Mouse (Mus musculus) CD4-positive, CD25-positive, alpha-beta regulatory T cell, adult 2 months (primary cell): ENCODE measurements around the gene Cnga3.

Experiments
- DNase-seq: peaks from one replicate; pipeline ENCODE4 v3.0.0-alpha.2; 2012; ENCODE audit warnings: low read depth, low spot score

The Cnga3 gene

GRCm38 (mm10) chr1:37214144-37214543 is at the start of gene Cnga3:
TSS of gene Cnga3 (plus strand) at chr1:37214434.
- no peak for DNase-seq

- no peak for DNase-seq
Measured at GRCm38 (mm10) chr1:37166066-37166465, 48.2 kb upstream of the Cnga3 start.

GRCm38 (mm10) chr1:37167918-37168317 is 46.3 kb upstream of the Cnga3 start:
- DNase-seq = no peak

GRCm38 (mm10) chr1:37177874-37178273 is 36.4 kb upstream of the Cnga3 start:
- peak; percentile 12 for DNase-seq

GRCm38 (mm10) chr1:37179852-37180251 is 34.4 kb upstream of the Cnga3 start:
- no peak for DNase-seq

- no peak for DNase-seq
Measured at GRCm38 (mm10) chr1:37187050-37187449, 27.2 kb upstream of the Cnga3 start.

GRCm38 (mm10) chr1:37194607-37195006 is 19.6 kb upstream of the Cnga3 start:
- no peak for DNase-seq

GRCm38 (mm10) chr1:37201406-37201805 is 12.8 kb upstream of the Cnga3 start:
- no peak for DNase-seq

- no peak for DNase-seq
Measured at GRCm38 (mm10) chr1:37207743-37208142, 6.5 kb upstream of the Cnga3 start.

- no peak for DNase-seq
Measured at GRCm38 (mm10) chr1:37212375-37212774, 1.9 kb upstream of the Cnga3 start.

- peak; percentile 39 for DNase-seq
Measured at GRCm38 (mm10) chr1:37218386-37218785, 4.2 kb downstream of the Cnga3 start.

- no peak for DNase-seq
Measured at GRCm38 (mm10) chr1:37219593-37219992, 5.4 kb downstream of the Cnga3 start.

GRCm38 (mm10) chr1:37220134-37220907 is 6.1 kb downstream of the Cnga3 start:
- peak; percentile 16 for DNase-seq

- no peak for DNase-seq
Measured at GRCm38 (mm10) chr1:37222002-37222401, 7.8 kb downstream of the Cnga3 start.

- DNase-seq = no peak
Measured at GRCm38 (mm10) chr1:37230404-37230803, 16.2 kb downstream of the Cnga3 start.

GRCm38 (mm10) chr1:37231295-37231701 is 17.1 kb downstream of the Cnga3 start:
- no peak for DNase-seq

- no peak for DNase-seq
Measured at GRCm38 (mm10) chr1:37239045-37239635, 24.9 kb downstream of the Cnga3 start.

- DNase-seq = no peak
Measured at GRCm38 (mm10) chr1:37242253-37242652, 28.0 kb downstream of the Cnga3 start.

GRCm38 (mm10) chr1:37246476-37246875 is 32.2 kb downstream of the Cnga3 start:
- DNase-seq = no peak

GRCm38 (mm10) chr1:37248406-37248805 is 34.2 kb downstream of the Cnga3 start:
- DNase-seq = no peak

GRCm38 (mm10) chr1:37250643-37251310 is 36.5 kb downstream of the Cnga3 start:
- DNase-seq = peak; percentile 87

GRCm38 (mm10) chr1:37258443-37258842 is 44.2 kb downstream of the Cnga3 start:
- DNase-seq = no peak

GRCm38 (mm10) chr1:37272464-37272863 is 58.2 kb downstream of the Cnga3 start:
- DNase-seq = peak; percentile 87
